Mouse (Mus musculus) mouse trophoblast stem cell (cell line): ENCODE data around the gene Adgrg4.

ENCODE experiments used
- in situ Hi-C, 2 experiments: fragments of 300-500 bp; cut with MseI, MboI; formaldehyde crosslinking; loops; 2 replicates in 1 of 2; 3 replicates in 1 of 2; pipeline ENCODE4 v1.15.1; 2025

The Adgrg4 gene

GRCm38 (mm10) chrX:56869863-56870262 lies at the start of gene Adgrg4:
Adgrg4 (plus strand) TSS chrX:56870163.
- in situ Hi-C loops = no loop called here

- in situ Hi-C loops = no loop called here
Measured at GRCm38 (mm10) chrX:56821765-56822603, 48.0 kb upstream of the Adgrg4 start, which contains the start of gene Map7d3. Map7d3 (minus strand) TSS chrX:56822326.

- in situ Hi-C loops = no loop called here
Measured at GRCm38 (mm10) chrX:56827492-56827891, 42.5 kb upstream of the Adgrg4 start.

- in situ Hi-C loops = no loop called here
Measured at GRCm38 (mm10) chrX:56835842-56836241, 34.1 kb upstream of the Adgrg4 start.

GRCm38 (mm10) chrX:56839369-56839768 lies 30.6 kb upstream of the Adgrg4 start:
- in situ Hi-C loops = no loop called here

GRCm38 (mm10) chrX:56841255-56841654 lies 28.7 kb upstream of the Adgrg4 start:
- in situ Hi-C loops = loop anchor here in 1 of 2 experiments (10.0 kb wide), 1 partner anchor 274 kb away; no protein-coding TSS in a partner anchor

GRCm38 (mm10) chrX:57012891-57013290 lies 142.9 kb downstream of the Adgrg4 start:
- in situ Hi-C loops = no loop called here

GRCm38 (mm10) chrX:57042774-57043173 lies 172.8 kb downstream of the Adgrg4 start, which contains the start of gene Brs3:
Brs3 (plus strand) TSS chrX:57043074.
- in situ Hi-C loops = no loop called here

- in situ Hi-C loops = no loop called here
Measured at GRCm38 (mm10) chrX:57043869-57044268, 173.9 kb downstream of the Adgrg4 start.
